Mouse (Mus musculus): ENCODE results near the gene Eml5.

- TF ChIP-seq CTCF (IDR thresholded peaks at IDR 0.05; ENCODE audit: insufficient read depth, low read depth, low read length) (no peak), POLR2A (IDR thresholded peaks at IDR 0.05; ENCODE audit: insufficient read depth, low read depth, low read length) (no peak)
Measured at GRCm38 (mm10) chr12:98745626-98746025, 155.7 kb downstream of the Eml5 start.
